Mouse (Mus musculus): ENCODE data around the gene Arl4d. TPM values are rescaled to one million over a fixed set of nuclear protein-coding genes. Genes with fewer than 3 reads are reported as not detected.
"Not testable (repeated sequence)": the region's sequence is repeated elsewhere in the genome, so short reads cannot be mapped to it uniquely, and the experiment has no call there.

Arl4d gene
- total and polyA plus RNA-seq, 3 experiments: 0.59 to 1.2 (median 0.81) TPM

DNA sequence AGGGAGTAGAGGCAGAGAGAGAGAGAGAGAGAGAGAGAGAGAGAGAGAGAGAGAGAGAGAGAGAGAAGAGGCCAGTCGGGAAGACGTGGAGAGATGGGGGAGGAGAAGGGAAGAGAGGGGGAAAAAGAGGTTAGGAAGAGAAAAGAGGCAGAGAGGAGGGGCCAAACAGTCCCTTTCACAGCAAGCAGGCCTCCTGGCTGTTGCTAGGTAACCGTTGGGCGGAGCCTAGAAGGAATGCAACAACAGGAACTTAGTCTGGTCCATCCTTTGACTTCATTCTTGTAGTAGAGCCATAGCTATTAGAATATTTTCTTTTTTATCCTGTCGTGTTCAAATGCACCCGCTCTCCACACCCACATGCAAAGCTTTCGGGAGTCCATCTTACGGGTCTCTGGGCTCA is 47.5 kb upstream of the Arl4d start:
- H3K27ac ChIP-seq (ENCODE audit: insufficient read depth, low read depth): no peak overlapping the region
- H3K4me3 ChIP-seq (replicated peaks in 1 of 3; ENCODE audit: low read depth in 2 of 3, low read length in 2 of 3, poor library complexity in 1 of 3): no peak overlapping the region
- no peak overlapping the region for H3K4me2 ChIP-seq (ENCODE audit: insufficient read depth, low read depth, poor library complexity, severe bottlenecking)
- peaks cover 0 to 18% of the 10 kb centered on the region in 2 experiments; a peak in 2 of 4 replicates for H3K4me1 ChIP-seq (ENCODE audit: control insufficient read depth in 1 of 2, insufficient read depth in 2 of 2)
- no peaks in the 10 kb centered on the region for H3K79me2 ChIP-seq (replicated peaks; ENCODE audit: control insufficient read depth, extremely low read depth, insufficient read depth, poor library complexity, severe bottlenecking)
- dilution Hi-C loops (cut with MboI; ENCODE audit: extremely low pct_ligation_motif_present, extremely low pct_unique_long_range_greater_than_20kb, low sequenced_read_pairs): no loop called here
- H3K36me3 ChIP-seq (replicated peaks in 1 of 2; ENCODE audit: control insufficient read depth in 1 of 2, insufficient read depth in 1 of 2, low read length in 1 of 2): no peaks in the 10 kb centered on the region
- peaks cover 16% of the 10 kb centered on the region for H3K27me3 ChIP-seq (replicated peaks)
- H3K9me3 ChIP-seq (replicated peaks; ENCODE audit: low read length): peaks cover 8% of the 10 kb centered on the region
- H3K9ac ChIP-seq (ENCODE audit: insufficient read depth, low read depth): no peak overlapping the region
- in situ Hi-C loops (cut with MboI; ENCODE audit: low pct_ligation_motif_present, low pct_unique_long_range_greater_than_20kb, low sequenced_read_pairs): no loop called here
- TF ChIP-seq MAFK (IDR thresholded peaks at IDR 0.05; ENCODE audit: insufficient replicate concordance, low read length): no peak
- 0 out of 2 replicates have a peak, but pooled peaks have one; percentile 20 for TF ChIP-seq ELF1 (IDR thresholded peaks at IDR 0.05; ENCODE audit: low read depth, low read length)
- no peak for TF ChIP-seq UBTF (IDR thresholded peaks at IDR 0.05; ENCODE audit: low read depth, low read length)
- DNase-seq (ENCODE audit: extremely low read depth): peak; percentile 79

DNA sequence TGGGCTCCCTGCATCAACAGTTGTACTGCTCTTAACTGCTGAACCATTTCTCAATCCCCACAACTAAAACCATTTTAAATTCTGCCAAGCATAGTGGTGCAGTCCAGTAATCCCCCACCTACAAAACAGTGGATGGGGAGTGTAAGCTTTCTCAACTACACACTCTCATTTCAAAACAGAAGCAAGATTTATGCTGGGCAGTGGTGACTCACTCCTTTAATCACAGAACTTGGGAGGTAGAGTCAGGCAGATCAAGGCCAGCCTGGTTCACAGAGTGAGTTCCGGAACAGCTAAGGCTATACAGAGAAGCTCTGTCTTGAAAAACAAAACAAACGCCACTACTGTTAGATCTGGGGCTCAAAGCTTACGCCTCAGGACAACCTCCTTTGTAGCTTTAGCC is 46.7 kb upstream of the Arl4d start:
- H3K9ac ChIP-seq (ENCODE audit: insufficient read depth, low read depth): no peak overlapping the region
- no peak overlapping the region for H3K4me2 ChIP-seq (ENCODE audit: insufficient read depth, low read depth, poor library complexity, severe bottlenecking)
- H3K9me3 ChIP-seq (replicated peaks; ENCODE audit: low read length): peaks cover 9% of the 10 kb centered on the region
- TF ChIP-seq TBP (conservative IDR thresholded peaks at IDR 0.05; ENCODE audit: low read depth, low read length) (no peak), IRF4 (IDR thresholded peaks at IDR 0.05; ENCODE audit: low read depth, low read length) (no peak), CTCF (conservative IDR thresholded peaks at IDR 0.05 in 1 of 2, IDR thresholded peaks at IDR 0.05 in 1 of 2; ENCODE audit: low read depth in 2 of 2, low read length in 2 of 2) (no peak), MYC (IDR thresholded peaks at IDR 0.05; ENCODE audit: low read depth, low read length) (no peak), ZMIZ1 (IDR thresholded peaks at IDR 0.05; ENCODE audit: low read depth, low read length) (no peak), NRF1 (IDR thresholded peaks at IDR 0.05; ENCODE audit: low read depth, low read length) (no peak), CHD1 (IDR thresholded peaks at IDR 0.05; ENCODE audit: low read depth, low read length) (no peak), BHLHE40 (IDR thresholded peaks at IDR 0.05; ENCODE audit: low read depth, low read length) (no peak), RCOR1 (conservative IDR thresholded peaks at IDR 0.05; ENCODE audit: low read depth, low read length) (no peak), TCF12 (IDR thresholded peaks at IDR 0.05; ENCODE audit: low read depth, low read length) (no peak), JUND (conservative IDR thresholded peaks at IDR 0.05; ENCODE audit: low read depth, low read length) (no peak), RAD21 (IDR thresholded peaks at IDR 0.05; ENCODE audit: low read depth, low read length) (no peak), ZNF384 (IDR thresholded peaks at IDR 0.05; ENCODE audit: low read depth, low read length) (no peak), USF2 (conservative IDR thresholded peaks at IDR 0.05; ENCODE audit: low read depth, low read length) (no peak)
- H3K27ac ChIP-seq (ENCODE audit: insufficient read depth, low read depth): no peak overlapping the region
- peaks cover 13% of the 10 kb centered on the region for H3K27me3 ChIP-seq (replicated peaks)
- no peaks in the 10 kb centered on the region for H3K36me3 ChIP-seq (replicated peaks in 1 of 2; ENCODE audit: control insufficient read depth in 1 of 2, insufficient read depth in 1 of 2, low read length in 1 of 2)
- in situ Hi-C loops (cut with MboI; ENCODE audit: low pct_ligation_motif_present, low pct_unique_long_range_greater_than_20kb, low sequenced_read_pairs) (no loop called here), dilution Hi-C loops (cut with MboI; ENCODE audit: extremely low pct_ligation_motif_present, extremely low pct_unique_long_range_greater_than_20kb, low sequenced_read_pairs) (no loop called here)
- H3K4me3 ChIP-seq (replicated peaks in 1 of 3; ENCODE audit: low read depth in 2 of 3, low read length in 2 of 3, poor library complexity in 1 of 3): no peak overlapping the region
- peaks cover 0 to 18% of the 10 kb centered on the region in 2 experiments; a peak in 2 of 4 replicates for H3K4me1 ChIP-seq (ENCODE audit: control insufficient read depth in 1 of 2, insufficient read depth in 2 of 2)
- H3K79me2 ChIP-seq (replicated peaks; ENCODE audit: control insufficient read depth, extremely low read depth, insufficient read depth, poor library complexity, severe bottlenecking): no peaks in the 10 kb centered on the region
- no peak for DNase-seq (ENCODE audit: extremely low read depth)

DNA sequence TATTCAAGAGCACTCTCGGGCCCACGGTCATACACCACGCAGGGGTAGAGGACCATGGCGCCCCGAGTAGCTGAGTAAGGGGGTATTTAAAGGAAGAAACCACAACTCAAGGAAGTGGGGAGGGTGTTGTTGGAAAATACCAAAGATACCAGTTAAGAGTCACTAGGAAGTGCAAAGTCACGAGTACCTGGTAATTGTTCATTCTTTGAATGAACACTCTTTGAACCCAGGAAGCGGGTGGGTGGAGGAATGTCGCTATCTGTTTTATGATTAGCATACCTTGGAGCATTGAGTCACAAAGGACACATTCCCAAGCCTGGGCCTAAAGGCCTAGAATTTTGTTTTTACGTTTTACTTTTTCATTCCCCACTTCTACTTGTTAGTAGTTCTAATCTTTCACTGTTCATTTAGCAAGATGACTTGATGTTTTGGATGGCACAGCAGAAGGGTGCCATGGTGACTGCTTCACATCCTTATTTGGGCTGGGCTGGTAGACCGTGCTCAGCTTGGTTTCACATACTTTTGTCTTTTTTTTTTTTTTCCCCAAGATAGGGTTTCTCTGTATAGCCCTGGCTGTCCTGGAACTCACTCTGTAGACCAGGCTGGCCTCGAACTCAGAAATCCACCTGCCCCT is 45.2 kb upstream of the Arl4d start:
- H3K79me2 ChIP-seq (replicated peaks; ENCODE audit: control insufficient read depth, extremely low read depth, insufficient read depth, poor library complexity, severe bottlenecking); H3K36me3 ChIP-seq (replicated peaks in 1 of 2; ENCODE audit: control insufficient read depth in 1 of 2, insufficient read depth in 1 of 2, low read length in 1 of 2): not testable (repeated sequence)

More for the DNA sequence above, 45.2 kb upstream of the Arl4d start:
- peaks cover 0 to 18% of the 10 kb centered on the region in 2 experiments; a peak in 2 of 4 replicates for H3K4me1 ChIP-seq (ENCODE audit: control insufficient read depth in 1 of 2, insufficient read depth in 2 of 2)
- dilution Hi-C loops (cut with MboI; ENCODE audit: extremely low pct_ligation_motif_present, extremely low pct_unique_long_range_greater_than_20kb, low sequenced_read_pairs); H3K27me3 ChIP-seq (replicated peaks); H3K4me2 ChIP-seq (ENCODE audit: insufficient read depth, low read depth, poor library complexity, severe bottlenecking); H3K4me3 ChIP-seq (replicated peaks in 1 of 3; ENCODE audit: low read depth in 2 of 3, low read length in 2 of 3, poor library complexity in 1 of 3); H3K27ac ChIP-seq (ENCODE audit: insufficient read depth, low read depth); H3K9ac ChIP-seq (ENCODE audit: insufficient read depth, low read depth); in situ Hi-C loops (cut with MboI; ENCODE audit: low pct_ligation_motif_present, low pct_unique_long_range_greater_than_20kb, low sequenced_read_pairs); H3K9me3 ChIP-seq (replicated peaks; ENCODE audit: low read length); DNase-seq (ENCODE audit: extremely low read depth): not testable (repeated sequence)

All from CH12.LX (cell line).